In the genomic region with DNA sequence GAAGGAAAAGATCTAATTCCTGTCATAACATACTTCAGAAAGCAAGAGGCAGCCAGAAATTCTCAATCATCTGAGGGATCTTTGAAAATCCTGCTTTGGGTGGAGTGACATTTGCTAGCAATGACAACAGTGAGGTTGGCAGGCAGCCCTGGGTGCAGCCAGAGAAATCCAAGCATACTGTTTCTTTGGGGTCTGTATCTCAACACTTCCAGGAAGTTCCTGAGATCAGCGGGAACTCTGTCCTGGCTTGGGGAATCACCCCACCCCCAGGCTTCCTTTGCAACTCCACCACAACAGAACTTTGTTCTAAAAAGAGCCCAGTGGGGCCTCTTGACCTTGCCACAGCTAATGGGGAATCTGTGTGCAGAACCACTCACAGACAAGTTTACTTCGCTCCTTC, we compare ENCODE assay signal across 8 mouse cellular contexts.
A peak's percentile ranks its signal among the peaks of the same experiment; 100 is the strongest.
DNase-seq lines count a peak whose midpoint lies in the region; ATAC-seq and TF ChIP-seq lines count a peak whose summit lies in the region.

No protein-coding gene starts in this region.

- no peak for ATAC-seq in limb, embryonic 14.5 days (ENCODE audit: low FRiP score, low read depth)
- ATAC-seq in midbrain, embryonic 15.5 days (replicated peaks): no peak
- no peak for ATAC-seq in megakaryocyte-erythroid progenitor cell, adult 5-6 weeks (replicated peaks; ENCODE audit: low FRiP score, low TSS enrichment, poor library complexity, severe bottlenecking)
- no peak for ATAC-seq in erythroid progenitor cell, adult 5-6 weeks (replicated peaks; ENCODE audit: low FRiP score, poor library complexity, severe bottlenecking)

- 47% methylated on average over 2 of the region's 2 CpGs for WGBS in limb, embryonic 14.5 days
- 65% methylated on average over 2 of the region's 2 CpGs for WGBS in limb, embryonic 10.5 days
- 24% methylated on average over 2 of the region's 2 CpGs for WGBS in heart, embryonic 10.5 days
- WGBS in lung, adult 2 months: 19% methylated on average over 2 of the region's 2 CpGs
- 73% methylated on average over 2 of the region's 2 CpGs for WGBS in midbrain, embryonic 15.5 days

- no peak for TF ChIP-seq CTCF in lung, adult 2 months (IDR thresholded peaks at IDR 0.05; ENCODE audit: insufficient read depth, low read length)

- no peaks in the 10 kb centered on the region for H3K27me3 ChIP-seq in limb, embryonic 14.5 days (ENCODE audit: control insufficient read depth, insufficient read depth, low read length)
- H3K27me3 ChIP-seq in limb, embryonic 10.5 days (ENCODE audit: low read depth, poor library complexity, severe bottlenecking): no peaks in the 10 kb centered on the region
- no peaks in the 10 kb centered on the region for H3K27me3 ChIP-seq in heart, embryonic 10.5 days (ENCODE audit: insufficient read depth, poor library complexity, severe bottlenecking)
- no peaks in the 10 kb centered on the region for H3K27me3 ChIP-seq in midbrain, embryonic 15.5 days (replicated peaks)

- no peak overlapping the region for H3K9ac ChIP-seq in limb, embryonic 14.5 days (ENCODE audit: low read depth, low read length, severe bottlenecking)
- H3K9ac ChIP-seq in midbrain, embryonic 15.5 days: no peak overlapping the region

- H3K4me1 ChIP-seq in limb, embryonic 14.5 days (ENCODE audit: control insufficient read depth, insufficient read depth, low read length): 0 out of 2 replicates have a peak, but pooled peaks cover 3% of the 10 kb centered on the region
- H3K4me1 ChIP-seq in limb, embryonic 10.5 days: peaks cover 12% of the 10 kb centered on the region; the same call in 1 of the 2 replicates
- peaks cover 12% of the 10 kb centered on the region for H3K4me1 ChIP-seq in heart, embryonic 10.5 days
- peaks cover 13% of the 10 kb centered on the region for H3K4me1 ChIP-seq in lung, adult 2 months (ENCODE audit: control insufficient read depth, insufficient read depth, low read length)
- H3K4me1 ChIP-seq in midbrain, embryonic 15.5 days: no peaks in the 10 kb centered on the region

- no peaks in the 10 kb centered on the region for H3K9me3 ChIP-seq in limb, embryonic 14.5 days (ENCODE audit: control insufficient read depth, low read length)
- no peaks in the 10 kb centered on the region for H3K9me3 ChIP-seq in limb, embryonic 10.5 days (replicated peaks)
- H3K9me3 ChIP-seq in heart, embryonic 10.5 days: no peaks in the 10 kb centered on the region
- H3K9me3 ChIP-seq in midbrain, embryonic 15.5 days: no peaks in the 10 kb centered on the region

- no peak overlapping the region for H3K4me3 ChIP-seq in limb, embryonic 14.5 days (replicated peaks; ENCODE audit: low read length)
- no peak overlapping the region for H3K4me3 ChIP-seq in limb, embryonic 10.5 days
- no peak overlapping the region for H3K4me3 ChIP-seq in heart, embryonic 10.5 days
- H3K4me3 ChIP-seq in lung, adult 2 months (replicated peaks; ENCODE audit: extremely low read depth, low read depth, low read length): no peak overlapping the region
- no peak overlapping the region for H3K4me3 ChIP-seq in midbrain, embryonic 15.5 days

- DNase-seq in limb, embryonic 14.5 days (ENCODE audit: low spot score): peak; percentile 46
- DNase-seq in limb, embryonic 10.5 days (ENCODE audit: low spot score): no peak
- peak; percentile 14 for DNase-seq in embryo, embryonic 10 days (ENCODE audit: low spot score)
- no peak for DNase-seq in heart, embryonic 10.5 days (ENCODE audit: low spot score)
- DNase-seq in lung, adult 2 months: peak; percentile 24

- H3K27ac ChIP-seq in limb, embryonic 14.5 days (replicated peaks; ENCODE audit: low read depth, low read length): no peak overlapping the region
- H3K27ac ChIP-seq in limb, embryonic 10.5 days: no peak overlapping the region
- H3K27ac ChIP-seq in heart, embryonic 10.5 days: peak overlapping the region; percentile 69
- no peak overlapping the region for H3K27ac ChIP-seq in midbrain, embryonic 15.5 days

- no peak for TF ChIP-seq POLR2A in limb, embryonic 14.5 days (IDR thresholded peaks at IDR 0.05; ENCODE audit: borderline replicate concordance, extremely low read depth, insufficient read depth, insufficient read length)
- TF ChIP-seq POLR2A in lung, adult 2 months (IDR thresholded peaks at IDR 0.05; ENCODE audit: borderline replicate concordance, extremely low read depth, low read depth, low read length): no peak

- H3K4me2 ChIP-seq in limb, embryonic 14.5 days (replicated peaks; ENCODE audit: low read depth, low read length, severe bottlenecking): no peak overlapping the region
- H3K4me2 ChIP-seq in midbrain, embryonic 15.5 days: no peak overlapping the region

- H3K36me3 ChIP-seq in limb, embryonic 14.5 days (ENCODE audit: control insufficient read depth, insufficient read depth, low read length): no peaks in the 10 kb centered on the region
- no peaks in the 10 kb centered on the region for H3K36me3 ChIP-seq in limb, embryonic 10.5 days
- H3K36me3 ChIP-seq in heart, embryonic 10.5 days: no peaks in the 10 kb centered on the region
- H3K36me3 ChIP-seq in midbrain, embryonic 15.5 days (replicated peaks): no peaks in the 10 kb centered on the region

Comparison
In these comparisons a context has a peak if more than half of its experiments do, and no peak if none do; other contexts are left out.
1. DNase-seq: peak in limb, embryonic 14.5 days (single experiment), embryo, embryonic 10 days (single experiment) and lung, adult 2 months (single experiment); none in limb, embryonic 10.5 days (single experiment) and heart, embryonic 10.5 days (single experiment).